Mouse (Mus musculus) E14TG2a.4 (cell line): ENCODE measurements at regions not wholly inside any gene's neighbourhood (a gene's known extent, or its start where the extent isn't known, plus 50 kb on each side); places are given as distances from the start of the nearest gene placed in this dataset.

Experiments used
- CTCF ChIP-seq: conservative IDR thresholded peaks from 2 replicates; pipeline ENCODE4 v1.5.1; 2014; ENCODE audit warnings: low read length
- NANOG ChIP-seq: IDR thresholded peaks from 2 replicates; pipeline ENCODE4 v1.6.1; 2014; ENCODE audit warnings: borderline replicate concordance, low read length, mixed read lengths

- TF ChIP-seq CTCF (no peak), NANOG (no peak)
Measured at GRCm38 (mm10) chr1:157939516-157939915, 416.6 kb downstream of the Brinp2 start.
